Mouse (Mus musculus) spleen, postnatal 14 days (tissue): Measurements from ENCODE around the gene Pkd1l2.

Experiments used
- DNase-seq, 2 experiments: peaks; one replicate each; pipeline ENCODE4 v3.0.0; 2021 to 2022; ENCODE audit warnings: low spot score in 2 of 2

Gene Pkd1l2

GRCm38 (mm10) chr8:117033393-117033792 is 48.9 kb downstream of the Pkd1l2 start:
- no peak for DNase-seq

GRCm38 (mm10) chr8:117032609-117033008 is 49.6 kb downstream of the Pkd1l2 start:
- DNase-seq: no peak

- DNase-seq: no peak
Measured at GRCm38 (mm10) chr8:117031476-117031875, 50.8 kb downstream of the Pkd1l2 start.

- no peak for DNase-seq
Measured at GRCm38 (mm10) chr8:117028686-117029085, 53.6 kb downstream of the Pkd1l2 start.

- DNase-seq: no peak
Measured at GRCm38 (mm10) chr8:117027601-117028000, 54.6 kb downstream of the Pkd1l2 start.

- DNase-seq: no peak
Measured at GRCm38 (mm10) chr8:117022297-117022993, 59.8 kb downstream of the Pkd1l2 start.

- DNase-seq: no peak
Measured at GRCm38 (mm10) chr8:117019323-117020275, 62.6 kb downstream of the Pkd1l2 start.

- no peak for DNase-seq
Measured at GRCm38 (mm10) chr8:117017896-117018295, 64.4 kb downstream of the Pkd1l2 start.

- no peak for DNase-seq
Measured at GRCm38 (mm10) chr8:117017006-117017405, 65.2 kb downstream of the Pkd1l2 start.

GRCm38 (mm10) chr8:117015670-117016069 is 66.6 kb downstream of the Pkd1l2 start:
- no peak for DNase-seq

- DNase-seq: no peak
Measured at GRCm38 (mm10) chr8:117011366-117011765, 70.9 kb downstream of the Pkd1l2 start.

- DNase-seq: no peak
Measured at GRCm38 (mm10) chr8:116994016-116994716, 88.1 kb downstream of the Pkd1l2 start.

GRCm38 (mm10) chr8:116993095-116993867 is 89.0 kb downstream of the Pkd1l2 start, which contains the start of gene Gcsh:
Gene Gcsh (minus strand): TSS chr8:116993537.
- peak; percentile 89 to 93 for DNase-seq

- DNase-seq: no peak
Measured at GRCm38 (mm10) chr8:116992176-116992971, 89.9 kb downstream of the Pkd1l2 start.

- no peak for DNase-seq
Measured at GRCm38 (mm10) chr8:116991241-116991640, 91.0 kb downstream of the Pkd1l2 start.

- no peak for DNase-seq
Measured at GRCm38 (mm10) chr8:116989842-116990241, 92.4 kb downstream of the Pkd1l2 start.

- DNase-seq: peak in 1 of 2 experiments; percentile 48
Measured at GRCm38 (mm10) chr8:116980117-116980516, 102.1 kb downstream of the Pkd1l2 start.

GRCm38 (mm10) chr8:116978631-116979256 is 103.5 kb downstream of the Pkd1l2 start, which contains the start of gene 1700030J22Rik:
Gene 1700030J22Rik (minus strand): TSS chr8:116978959.
- peak; percentile 93 to 97 for DNase-seq

- no peak for DNase-seq
Measured at GRCm38 (mm10) chr8:116978052-116978451, 104.2 kb downstream of the Pkd1l2 start.

GRCm38 (mm10) chr8:116975606-116976005 is 106.6 kb downstream of the Pkd1l2 start:
- DNase-seq: no peak
